Mouse (Mus musculus): ENCODE results near the gene Psmb8. TPM values are rescaled to one million over a fixed set of nuclear protein-coding genes. Genes with fewer than 3 reads are reported as not detected.

Psmb8 gene
- polyA plus RNA-seq, 1 experiment = 0.44 TPM

- Histone ChIP-seq H3ac (ENCODE audit: control insufficient read depth, insufficient read length) (no peak overlapping the region), H3K4me2 (ENCODE audit: low read depth) (no peak overlapping the region), H3K79me2 (ENCODE audit: control insufficient read depth, insufficient read depth) (no peaks in the 10 kb centered on the region), H3K4me3 (no peak overlapping the region), H3K27me3 (ENCODE audit: control insufficient read depth, insufficient read depth, insufficient read length) (peaks cover 5% of the 10 kb centered on the region), H3K36me3 (ENCODE audit: control insufficient read depth, insufficient read depth) (no peaks in the 10 kb centered on the region)
- TF ChIP-seq E2F4 (IDR thresholded peaks at IDR 0.05; ENCODE audit: insufficient read depth) (no peak), CEBPB (IDR thresholded peaks at IDR 0.05; ENCODE audit: insufficient read depth, poor library complexity, severe bottlenecking) (no peak), SRF (IDR thresholded peaks at IDR 0.05; ENCODE audit: control insufficient read depth, insufficient read length, low read depth) (no peak), USF1 (IDR thresholded peaks at IDR 0.05; ENCODE audit: low read depth) (no peak), POLR2AphosphoS2 (IDR thresholded peaks at IDR 0.05; ENCODE audit: insufficient read length, low read depth) (no peak), MYOG (IDR thresholded peaks at IDR 0.05; ENCODE audit: control insufficient read depth in 1 of 3, insufficient read depth in 1 of 3, insufficient read length in 2 of 3, low read depth in 2 of 3) (no peak), REST (IDR thresholded peaks at IDR 0.05; ENCODE audit: insufficient read depth, insufficient read length) (no peak), MAX (IDR thresholded peaks at IDR 0.05; ENCODE audit: low read depth) (no peak), TCF3 (IDR thresholded peaks at IDR 0.05; ENCODE audit: insufficient read length, low read depth) (no peak), MYOD1 (IDR thresholded peaks at IDR 0.05; ENCODE audit: control insufficient read depth in 1 of 3, insufficient read length in 2 of 3, low read depth in 2 of 3) (no peak), POLR2A (IDR thresholded peaks at IDR 0.05; ENCODE audit: insufficient read length, low read depth) (no peak), TCF12 (IDR thresholded peaks at IDR 0.05; ENCODE audit: insufficient read depth, poor library complexity, severe bottlenecking) (no peak)
Observed at GRCm38 (mm10) chr17:34207456-34207855, 9.9 kb downstream of the Psmb8 start.

GRCm38 (mm10) chr17:34207866-34208265 is 10.3 kb downstream of the Psmb8 start:
- Histone ChIP-seq H3K27me3 (ENCODE audit: control insufficient read depth, insufficient read depth, insufficient read length) (peaks cover 5% of the 10 kb centered on the region), H3K4me3 (no peak overlapping the region), H3K79me2 (ENCODE audit: control insufficient read depth, insufficient read depth) (no peaks in the 10 kb centered on the region), H3K4me2 (ENCODE audit: low read depth) (no peak overlapping the region), H3K36me3 (ENCODE audit: control insufficient read depth, insufficient read depth) (no peaks in the 10 kb centered on the region), H3ac (ENCODE audit: control insufficient read depth, insufficient read length) (no peak overlapping the region)
- TF ChIP-seq REST (IDR thresholded peaks at IDR 0.05; ENCODE audit: insufficient read depth, insufficient read length) (no peak), POLR2A (IDR thresholded peaks at IDR 0.05; ENCODE audit: insufficient read length, low read depth) (no peak), USF1 (IDR thresholded peaks at IDR 0.05; ENCODE audit: low read depth) (no peak), TCF3 (IDR thresholded peaks at IDR 0.05; ENCODE audit: insufficient read length, low read depth) (no peak), MYOD1 (IDR thresholded peaks at IDR 0.05; ENCODE audit: control insufficient read depth in 1 of 3, insufficient read length in 2 of 3, low read depth in 2 of 3) (no peak), MAX (IDR thresholded peaks at IDR 0.05; ENCODE audit: low read depth) (no peak)

- Histone ChIP-seq H3ac (ENCODE audit: control insufficient read depth, insufficient read length) (no peak overlapping the region), H3K4me3 (no peak overlapping the region), H3K79me2 (ENCODE audit: control insufficient read depth, insufficient read depth) (no peaks in the 10 kb centered on the region), H3K4me2 (ENCODE audit: low read depth) (no peak overlapping the region), H3K36me3 (ENCODE audit: control insufficient read depth, insufficient read depth) (no peaks in the 10 kb centered on the region), H3K27me3 (ENCODE audit: control insufficient read depth, insufficient read depth, insufficient read length) (peaks cover 5% of the 10 kb centered on the region)
- TF ChIP-seq POLR2AphosphoS2 (IDR thresholded peaks at IDR 0.05; ENCODE audit: insufficient read length, low read depth) = no peak
Observed at GRCm38 (mm10) chr17:34208421-34208820, 10.9 kb downstream of the Psmb8 start.

- no peaks in the 10 kb centered on the region for H3K36me3 ChIP-seq (ENCODE audit: control insufficient read depth, insufficient read depth)
- H3K4me2 ChIP-seq (ENCODE audit: low read depth) = no peak overlapping the region
- no peak for TF ChIP-seq POLR2AphosphoS2 (IDR thresholded peaks at IDR 0.05; ENCODE audit: insufficient read length, low read depth)
- no peak for TF ChIP-seq MYOG (IDR thresholded peaks at IDR 0.05; ENCODE audit: control insufficient read depth in 1 of 3, insufficient read depth in 1 of 3, insufficient read length in 2 of 3, low read depth in 2 of 3)
- no peak for TF ChIP-seq MAX (IDR thresholded peaks at IDR 0.05; ENCODE audit: low read depth)
- no peak for TF ChIP-seq MYOD1 (IDR thresholded peaks at IDR 0.05; ENCODE audit: control insufficient read depth in 1 of 3, insufficient read length in 2 of 3, low read depth in 2 of 3)
- TF ChIP-seq SRF (IDR thresholded peaks at IDR 0.05; ENCODE audit: control insufficient read depth, insufficient read length, low read depth) = no peak
- no peak for TF ChIP-seq TCF12 (IDR thresholded peaks at IDR 0.05; ENCODE audit: insufficient read depth, poor library complexity, severe bottlenecking)
- no peak for TF ChIP-seq E2F4 (IDR thresholded peaks at IDR 0.05; ENCODE audit: insufficient read depth)
- TF ChIP-seq POLR2A (IDR thresholded peaks at IDR 0.05; ENCODE audit: insufficient read length, low read depth) = no peak
- peaks cover 15% of the 10 kb centered on the region for H3K27me3 ChIP-seq (ENCODE audit: control insufficient read depth, insufficient read depth, insufficient read length)
- H3K4me3 ChIP-seq = no peak overlapping the region
- H3K79me2 ChIP-seq (ENCODE audit: control insufficient read depth, insufficient read depth) = no peaks in the 10 kb centered on the region
- no peak overlapping the region for H3ac ChIP-seq (ENCODE audit: control insufficient read depth, insufficient read length)
Observed at GRCm38 (mm10) chr17:34209680-34210079, 12.2 kb downstream of the Psmb8 start.

- Histone ChIP-seq H3K4me3 (no peak overlapping the region), H3K27me3 (ENCODE audit: control insufficient read depth, insufficient read depth, insufficient read length) (peaks cover 22% of the 10 kb centered on the region), H3ac (ENCODE audit: control insufficient read depth, insufficient read length) (no peak overlapping the region), H3K4me2 (ENCODE audit: low read depth) (no peak overlapping the region), H3K36me3 (ENCODE audit: control insufficient read depth, insufficient read depth) (no peaks in the 10 kb centered on the region), H3K79me2 (ENCODE audit: control insufficient read depth, insufficient read depth) (no peaks in the 10 kb centered on the region)
- TF ChIP-seq USF1 (IDR thresholded peaks at IDR 0.05; ENCODE audit: low read depth) (no peak), MAX (IDR thresholded peaks at IDR 0.05; ENCODE audit: low read depth) (no peak), POLR2AphosphoS2 (IDR thresholded peaks at IDR 0.05; ENCODE audit: insufficient read length, low read depth) (no peak), MYOG (IDR thresholded peaks at IDR 0.05; ENCODE audit: control insufficient read depth in 1 of 3, insufficient read depth in 1 of 3, insufficient read length in 2 of 3, low read depth in 2 of 3) (peak; percentile 81 to 83 (median 82)), TCF3 (IDR thresholded peaks at IDR 0.05; ENCODE audit: insufficient read length, low read depth) (peak; percentile 85), TCF12 (IDR thresholded peaks at IDR 0.05; ENCODE audit: insufficient read depth, poor library complexity, severe bottlenecking) (peak; percentile 82), CEBPB (IDR thresholded peaks at IDR 0.05; ENCODE audit: insufficient read depth, poor library complexity, severe bottlenecking) (no peak), SRF (IDR thresholded peaks at IDR 0.05; ENCODE audit: control insufficient read depth, insufficient read length, low read depth) (no peak), MYOD1 (IDR thresholded peaks at IDR 0.05; ENCODE audit: control insufficient read depth in 1 of 3, insufficient read length in 2 of 3, low read depth in 2 of 3) (peak; percentile 71 to 92 (median 90)), REST (IDR thresholded peaks at IDR 0.05; ENCODE audit: insufficient read depth, insufficient read length) (no peak)
Observed at GRCm38 (mm10) chr17:34210599-34210998, 13.1 kb downstream of the Psmb8 start.
